Mouse (Mus musculus) neutrophil, adult 5-6 weeks (primary cell): Measurements from ENCODE around the gene Kri1. TPM values are rescaled to one million over a fixed set of nuclear protein-coding genes. Genes with fewer than 3 reads are reported as not detected.
"Not testable (repeated sequence)": the region's sequence is repeated elsewhere in the genome, so short reads cannot be mapped to it uniquely, and the experiment has no call there.

ENCODE experiments used
- ATAC-seq: fragments of 151-379, 151-347 bp; 2 replicates; pipeline ENCODE4 v1.8.0; 2017; ENCODE audit warnings: mild to moderate bottlenecking, moderate TSS enrichment; ENCODE audit not compliant: insufficient number of reproducible peaks, poor library complexity, low FRiP score, severe bottlenecking; ENCODE audit errors: extremely low read depth
- total RNA-seq: library from RNA; stranded (forward); fragments of 200-1000 nt; gene quantifications from 2 replicates; pipeline ENCODE4 v1.2.3, GENCODE M21; 2017

Gene Kri1
- total RNA-seq = 175 and 178 TPM in 2 replicates

DNA sequence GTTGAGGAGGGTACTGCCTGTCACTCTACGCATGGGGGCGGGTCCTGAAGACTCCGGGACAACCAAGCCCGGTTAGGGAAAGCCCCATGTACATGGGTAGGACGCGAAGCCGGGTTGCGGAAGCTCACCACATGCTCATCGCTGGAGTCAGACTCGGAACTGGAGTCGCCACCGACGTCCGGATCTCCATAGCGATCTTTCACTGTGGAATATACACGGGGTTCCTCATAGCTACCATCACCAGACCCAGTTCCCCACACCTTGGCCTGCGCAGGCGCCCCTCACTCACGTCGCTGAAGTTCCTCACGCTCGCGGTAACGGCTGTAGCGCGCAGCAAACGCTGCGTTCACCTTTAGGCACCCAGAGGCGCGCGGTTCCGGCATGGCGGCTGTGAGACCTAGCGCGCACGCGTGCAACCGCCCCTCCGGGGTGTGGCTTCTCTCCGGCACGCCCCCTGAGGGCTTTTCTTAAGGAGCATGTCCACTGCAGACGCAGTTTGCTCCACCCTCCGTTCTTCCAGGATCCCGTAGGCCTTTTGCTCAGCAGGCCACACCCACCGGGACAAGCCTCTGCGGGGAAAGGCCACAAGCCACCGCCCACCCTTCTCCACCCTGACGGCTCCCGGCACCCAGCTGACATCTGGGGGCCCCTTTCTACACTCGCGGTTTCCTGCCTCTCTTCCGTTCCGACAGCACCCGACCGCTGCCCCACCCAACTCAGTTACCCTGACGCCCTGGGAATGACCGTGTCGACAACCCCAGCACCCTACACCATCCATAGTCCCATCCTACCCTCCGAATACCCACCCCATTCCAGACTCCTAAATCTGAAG, at the start of gene Kri1:
TSS of gene Kri1 (minus strand) at position 399 of the 832 bp plus-strand sequence.
- peak; percentile 68 for ATAC-seq

DNA sequence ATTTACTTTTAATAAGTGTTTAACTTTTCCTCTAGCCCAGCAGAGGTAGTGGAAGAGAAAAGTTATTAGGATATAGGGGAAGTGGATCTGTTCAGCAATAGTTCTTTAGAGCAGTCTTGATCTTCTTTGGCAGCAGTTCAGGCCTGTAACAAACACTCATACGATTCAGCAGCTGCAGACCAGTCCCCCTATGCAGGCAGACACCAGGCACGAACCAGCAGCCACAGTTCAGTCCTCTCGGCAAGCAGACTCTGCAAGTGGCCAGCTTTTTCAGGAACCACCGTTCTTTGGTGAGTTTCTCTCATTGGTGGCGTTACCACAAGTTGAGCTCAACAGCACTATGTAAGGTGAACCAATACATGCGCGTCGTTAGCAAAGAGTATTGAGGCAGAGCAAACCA, 48.7 kb upstream of the Kri1 start:
- ATAC-seq = no peak

DNA sequence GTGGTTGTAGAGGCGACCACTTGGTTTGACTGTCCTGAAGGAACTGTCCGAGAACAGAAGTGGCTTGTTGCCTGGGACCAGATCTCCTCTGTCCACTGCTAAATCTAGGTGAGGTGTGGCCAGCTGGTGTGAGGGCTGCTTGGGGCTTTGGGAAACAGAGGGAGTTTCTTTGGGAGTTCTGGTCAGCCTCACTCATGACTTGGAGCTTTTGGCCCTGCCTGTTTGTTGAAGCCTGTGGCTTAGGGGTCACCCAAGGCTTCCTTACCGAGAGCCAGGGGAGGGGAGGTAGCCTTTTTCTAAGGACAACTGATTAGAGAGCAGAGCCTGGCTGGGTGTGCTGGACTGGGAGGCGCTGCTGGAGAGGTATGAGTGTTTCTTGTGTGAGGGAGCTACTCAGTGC, 47.6 kb upstream of the Kri1 start:
- ATAC-seq = no peak

DNA sequence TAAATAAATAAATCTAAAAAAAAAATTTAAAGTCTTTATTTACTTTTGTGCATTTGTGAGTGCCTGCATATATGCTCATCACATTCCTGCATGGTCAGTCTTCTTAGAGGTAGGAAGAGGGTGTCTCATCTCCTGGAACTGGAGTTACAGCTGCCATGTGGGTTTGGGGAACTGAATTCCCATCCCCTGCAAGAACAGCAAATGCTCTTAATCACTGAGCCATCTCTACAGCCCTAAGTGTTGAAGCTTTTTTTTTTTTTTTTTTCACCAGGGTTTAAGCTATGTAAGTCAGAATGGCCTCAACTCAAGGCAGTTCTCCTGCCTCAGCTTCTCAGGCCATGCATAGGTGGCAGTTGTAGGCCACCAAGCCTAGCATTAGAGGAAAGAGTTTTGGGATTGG, 47.0 kb upstream of the Kri1 start:
- no peak for ATAC-seq

DNA sequence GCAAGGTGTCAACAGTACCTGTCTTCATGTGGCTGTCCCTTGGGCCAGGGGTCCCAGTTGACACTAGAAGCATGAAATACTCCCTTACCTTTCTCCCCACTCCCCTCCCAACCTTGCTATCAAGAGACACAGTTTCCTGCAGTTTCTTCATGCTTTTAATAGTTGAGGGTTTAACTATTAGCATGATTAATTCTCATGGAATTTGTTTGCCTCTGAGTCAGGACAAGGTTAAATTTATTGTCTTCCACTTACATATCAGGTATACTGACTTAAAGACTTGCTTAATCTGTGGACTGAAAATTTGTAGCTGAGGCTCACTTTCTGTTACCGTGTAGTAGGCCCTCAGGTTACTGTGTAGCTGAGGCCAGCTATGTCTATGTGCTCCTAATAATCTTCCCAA, 45.8 kb upstream of the Kri1 start:
- no peak for ATAC-seq

DNA sequence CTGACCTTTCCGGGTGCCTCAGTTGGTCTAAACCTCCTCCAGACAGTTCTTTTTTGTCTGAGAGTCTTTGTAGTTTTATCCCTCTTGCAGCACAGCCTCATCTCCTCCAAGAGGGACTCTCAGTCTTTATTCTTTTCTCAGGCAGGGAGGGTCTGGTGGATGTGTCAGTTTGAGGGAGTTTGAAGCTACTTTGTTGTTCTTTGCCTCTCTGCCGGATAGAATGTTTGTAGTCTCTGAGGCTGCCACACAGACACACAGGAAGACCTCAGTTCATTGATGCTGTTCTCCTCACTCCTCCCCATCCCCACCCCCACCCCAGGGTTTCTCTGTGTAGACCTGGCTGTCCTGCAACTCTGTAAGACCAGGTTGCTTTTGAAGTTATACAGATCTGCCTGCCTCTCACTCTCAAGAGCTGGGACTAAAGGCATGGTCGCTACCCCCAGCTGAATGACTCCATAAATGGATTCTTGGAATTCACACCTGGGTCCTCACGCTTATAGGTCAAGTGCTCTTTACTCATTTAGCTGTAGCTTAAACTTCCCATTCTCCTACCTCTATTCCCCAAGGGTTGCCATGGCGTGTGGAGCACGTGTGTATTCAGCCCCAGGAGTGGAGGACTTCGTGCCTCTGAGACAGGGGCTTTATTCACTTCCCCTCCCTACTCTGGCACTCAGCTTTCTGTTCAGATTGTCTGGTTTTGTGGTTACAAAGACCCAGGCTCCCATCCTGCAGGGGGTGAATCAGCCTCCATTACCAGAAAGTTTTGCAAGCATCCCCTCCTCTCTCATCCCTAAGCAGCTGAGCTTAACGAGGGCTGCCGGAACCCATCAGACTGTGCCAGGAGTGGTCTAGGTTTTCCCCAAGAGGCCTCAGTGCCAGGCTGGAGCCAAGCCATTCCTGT, 44.6 kb upstream of the Kri1 start:
- no peak for ATAC-seq

DNA sequence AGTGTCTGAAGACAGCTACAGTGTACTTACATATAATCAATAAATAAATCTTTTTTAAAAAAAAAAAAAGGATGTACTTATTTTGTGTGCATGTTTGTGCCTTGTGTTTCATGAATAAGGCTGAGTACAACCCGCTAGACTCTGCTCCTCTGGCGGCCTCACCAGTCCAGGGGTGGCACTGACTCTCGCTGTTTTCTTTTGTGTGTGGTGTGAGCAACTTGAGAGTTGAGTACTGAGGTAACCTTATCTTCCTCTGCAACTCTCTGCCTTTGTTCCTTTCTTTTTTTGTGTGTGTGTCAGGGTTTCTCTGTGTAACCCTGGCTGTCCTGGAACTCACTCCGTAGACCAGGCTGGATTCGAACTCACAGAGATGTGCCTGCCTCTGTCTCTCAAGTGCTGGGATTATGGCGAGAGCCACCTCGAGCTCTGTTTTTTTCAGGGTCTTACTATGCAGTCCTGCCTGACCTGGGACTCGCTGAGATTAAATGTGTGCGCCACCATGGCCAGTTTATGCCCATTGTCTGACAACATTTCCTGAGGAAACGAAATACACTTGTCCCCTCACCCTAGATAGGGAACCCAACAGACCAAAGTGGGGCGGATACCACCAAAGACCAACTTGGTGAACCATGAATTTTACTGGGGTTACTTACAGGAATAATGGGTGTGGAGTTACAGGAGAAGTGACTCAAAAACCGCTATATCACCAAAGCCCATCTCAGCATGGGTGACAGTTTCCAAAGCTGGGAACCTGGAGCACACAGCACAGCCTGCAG, 43.8 kb upstream of the Kri1 start:
- ATAC-seq = no peak

DNA sequence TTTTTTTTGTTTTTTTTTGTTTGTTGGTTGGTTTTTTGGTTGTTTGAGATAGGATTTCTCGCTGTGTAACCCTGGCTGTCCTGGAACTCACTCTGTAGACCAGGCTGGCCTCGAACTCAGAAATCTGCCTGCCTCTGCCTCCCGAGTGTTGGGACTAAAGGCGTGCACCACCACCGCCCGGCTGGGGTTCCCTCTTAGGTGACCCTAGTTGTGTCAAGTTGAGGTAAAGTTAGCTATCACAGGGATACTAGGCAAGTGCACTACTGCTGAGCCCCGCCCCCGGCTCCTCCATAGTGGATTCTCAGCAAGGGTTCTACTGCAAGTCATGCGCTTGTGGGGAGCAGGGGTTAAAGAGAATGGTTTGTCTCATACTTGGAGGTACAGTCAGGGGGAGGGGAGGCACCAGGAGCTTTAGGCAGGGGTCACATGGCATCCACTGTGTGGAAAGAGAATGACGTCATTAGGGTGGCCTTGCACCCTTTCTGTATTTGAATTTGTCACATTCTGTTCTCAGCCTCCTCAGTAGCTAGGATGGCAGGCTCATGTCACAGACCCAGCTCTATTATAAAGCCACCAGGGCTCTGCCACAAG, 42.0 kb upstream of the Kri1 start:
- ATAC-seq = no peak

DNA sequence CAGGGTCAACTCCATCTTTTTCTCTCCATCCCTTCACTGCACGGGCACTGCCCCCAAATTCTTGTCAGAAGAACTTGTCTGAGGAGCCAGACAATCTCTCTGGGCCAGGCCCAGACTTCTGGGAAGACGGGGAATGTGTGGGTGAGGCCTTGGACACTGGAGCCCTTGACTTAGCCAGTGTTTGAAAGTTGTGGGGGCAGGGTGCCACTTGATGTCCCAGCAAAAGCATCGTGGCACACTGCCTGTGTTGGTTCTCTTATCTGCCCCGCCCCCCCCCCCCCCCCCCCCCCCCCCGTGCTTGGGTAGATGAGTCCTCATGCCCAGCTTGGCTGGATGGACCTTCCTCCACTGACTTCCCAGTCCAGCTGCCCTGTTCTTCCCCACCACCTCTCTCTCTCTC, 41.3 kb upstream of the Kri1 start:
- no peak for ATAC-seq

DNA sequence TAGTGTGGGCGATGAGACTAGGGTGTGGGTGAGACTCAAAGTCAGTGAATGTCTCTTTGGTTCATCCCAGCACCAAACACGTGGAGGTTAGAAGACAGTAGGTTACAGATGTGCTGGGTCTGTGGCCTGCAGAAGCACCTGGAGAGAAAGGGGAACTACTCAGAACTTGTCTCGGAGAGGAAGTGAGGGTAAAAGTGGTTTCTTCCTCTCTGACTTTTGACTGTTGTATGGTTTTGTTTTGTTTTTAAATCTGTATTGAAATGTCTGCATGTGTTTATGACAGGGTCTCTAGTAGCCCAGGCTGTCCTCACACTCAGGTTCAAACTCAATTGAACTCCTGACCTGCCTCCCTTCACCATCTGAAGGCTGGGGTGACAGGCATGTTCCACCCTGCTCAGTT, 40.3 kb upstream of the Kri1 start:
- ATAC-seq = peak; percentile 85

DNA sequence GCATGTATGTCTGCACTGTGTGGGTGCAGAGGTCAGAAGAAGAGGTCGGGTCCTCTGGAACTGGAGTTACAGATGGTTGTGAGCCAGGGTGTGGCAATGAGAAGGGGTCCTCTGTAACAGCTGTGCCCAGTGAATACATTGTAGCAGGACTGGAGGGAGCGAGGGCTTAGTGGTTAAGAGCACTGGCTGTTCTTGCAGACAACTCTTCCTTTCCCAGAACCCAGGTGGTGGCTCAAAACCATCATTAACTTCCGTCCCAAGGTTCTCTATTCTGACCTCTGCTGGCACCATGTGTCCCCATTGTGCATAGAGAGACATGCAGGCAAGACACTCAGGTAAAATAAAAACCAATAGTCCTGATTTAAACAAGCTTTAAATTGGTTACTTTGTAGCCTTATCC, 39.8 kb upstream of the Kri1 start:
- 0 out of 2 replicates have a peak, but pooled peaks have one; percentile 10 for ATAC-seq

DNA sequence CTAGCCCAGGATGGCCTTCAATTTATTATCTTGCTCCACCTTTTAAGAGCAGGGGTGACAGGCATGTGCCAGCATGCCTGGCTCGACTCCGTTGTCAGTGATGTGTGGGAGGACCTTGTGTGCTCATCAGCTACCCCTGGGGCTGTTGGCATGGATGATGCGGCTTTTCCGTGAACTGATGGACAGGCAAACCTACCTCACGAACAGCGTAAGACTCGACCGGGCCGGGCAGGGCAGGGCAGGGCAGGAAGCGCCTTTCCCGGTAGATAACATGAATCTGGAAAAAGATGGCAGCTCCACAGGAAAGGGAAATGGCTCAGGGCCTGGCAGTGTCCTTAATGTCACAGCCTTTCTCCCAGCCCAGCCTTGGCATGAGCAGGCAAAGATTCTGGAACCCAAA, 36.5 kb upstream of the Kri1 start:
- ATAC-seq = no peak

DNA sequence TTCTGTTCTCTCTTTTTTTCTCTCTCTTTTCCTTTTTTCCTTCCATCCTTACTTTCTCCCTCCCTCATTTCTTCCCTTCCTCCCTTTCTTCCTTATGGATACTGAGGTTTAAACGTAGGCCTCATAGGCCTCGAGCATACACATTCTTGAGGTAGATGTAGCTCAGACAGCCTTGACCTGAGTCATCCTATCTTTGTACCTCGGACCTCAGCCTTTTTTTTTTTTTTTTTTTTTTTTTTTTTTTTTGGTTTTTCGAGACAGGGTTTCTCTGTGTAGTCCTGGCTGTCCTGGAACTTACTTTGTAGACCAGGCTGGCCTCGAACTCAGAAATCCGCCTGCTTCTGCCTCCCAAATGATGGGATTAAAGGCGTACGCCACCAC, 35.1 kb upstream of the Kri1 start:
- not testable (repeated sequence) for ATAC-seq

DNA sequence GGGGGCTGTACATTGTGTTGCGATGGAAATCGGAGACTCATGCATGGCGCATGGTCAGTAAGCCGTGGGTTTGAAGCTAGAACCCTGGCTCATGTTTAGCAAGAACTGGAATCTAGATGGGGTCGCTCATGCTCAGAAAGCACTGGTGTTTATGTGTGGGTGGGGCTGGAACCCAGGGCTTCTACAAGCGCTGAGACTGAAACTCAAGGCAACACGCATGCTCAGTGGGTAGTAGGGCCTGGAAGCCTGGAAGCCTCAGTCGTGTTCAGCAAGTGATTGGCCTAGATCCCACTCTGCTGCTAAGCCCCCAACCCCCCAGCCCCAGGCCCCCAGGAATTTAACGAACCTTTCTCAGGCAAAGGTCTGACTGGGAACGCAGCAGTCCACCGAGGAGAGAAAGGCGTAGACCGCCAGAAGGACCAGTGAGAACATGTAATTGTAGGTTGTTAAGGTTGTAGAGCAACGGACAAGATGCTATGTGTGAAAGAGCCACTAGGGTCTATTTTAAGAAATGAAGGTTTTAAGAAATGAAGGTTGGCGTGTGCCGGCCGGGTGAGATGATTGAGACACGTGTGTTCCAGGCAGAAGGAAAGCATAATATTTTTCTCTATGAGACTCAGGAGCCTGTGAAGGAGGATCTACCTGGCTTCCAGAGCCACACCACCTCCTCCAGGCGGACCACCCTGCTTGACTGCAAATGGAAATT, 34.6 kb upstream of the Kri1 start:
- no peak; the same call in 1 of the 2 replicates for ATAC-seq

DNA sequence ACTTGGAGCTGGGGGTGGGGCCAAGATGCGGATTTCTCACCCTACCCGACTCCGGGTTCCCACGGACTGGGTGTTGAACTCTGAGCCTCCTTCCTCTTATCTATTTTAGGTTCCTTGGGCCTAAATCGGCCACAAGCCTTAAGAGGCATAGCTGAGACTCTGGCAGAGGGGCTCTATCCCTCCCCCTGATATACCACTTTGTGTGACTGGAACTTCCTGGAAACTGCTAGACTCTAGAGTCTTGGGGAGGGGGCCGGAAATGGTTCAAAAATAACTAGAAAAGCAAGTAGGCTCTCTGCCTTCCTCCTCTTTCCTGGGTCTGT, 33.7 kb upstream of the Kri1 start:
- ATAC-seq = peak; percentile 56

DNA sequence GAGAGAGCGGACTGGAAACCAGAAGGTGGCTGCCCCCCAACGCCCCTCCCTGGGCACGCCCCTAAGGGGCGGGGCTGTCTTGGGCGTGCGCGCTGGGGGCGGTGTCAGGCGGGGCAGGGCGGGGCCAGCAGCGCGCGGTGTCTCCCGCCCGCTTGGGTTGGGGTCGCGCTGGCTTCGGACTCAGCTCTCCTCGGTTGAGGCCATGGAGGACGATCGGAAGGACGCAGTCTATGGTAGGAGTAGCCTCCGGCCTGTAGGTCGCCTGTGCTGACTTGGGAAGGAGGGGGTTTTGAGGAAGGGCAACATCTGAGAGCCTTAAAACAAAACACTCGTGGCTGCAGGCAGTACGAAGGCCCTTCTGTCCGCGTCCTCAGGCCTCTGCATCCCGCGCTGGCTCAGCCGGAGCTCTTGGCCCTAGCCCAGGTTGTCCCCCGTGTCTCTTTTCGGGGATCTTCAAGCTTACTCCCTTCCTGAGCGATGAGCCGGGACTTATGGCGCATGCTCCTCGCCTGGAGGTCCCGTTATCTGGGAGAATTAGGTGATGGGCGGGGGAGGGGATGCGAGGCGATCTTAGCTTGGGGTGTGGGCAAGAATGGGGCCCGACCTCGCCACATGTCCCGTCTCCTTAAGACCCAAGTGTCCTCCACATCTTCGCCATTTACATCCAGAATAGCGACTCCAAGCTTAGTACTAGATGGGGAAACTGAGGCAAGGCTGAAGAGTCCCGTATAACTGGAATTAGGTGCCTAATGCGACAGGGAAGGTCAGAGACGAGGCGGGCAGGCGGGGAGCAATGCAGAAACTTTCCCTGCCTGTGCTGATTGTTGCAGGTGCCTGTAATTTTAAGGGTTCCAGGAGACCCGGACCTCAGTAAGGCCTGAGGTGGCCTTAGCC, 33.1 kb upstream of the Kri1 start, which contains the start of gene Slc44a2:
TSS of gene Slc44a2 (plus strand) at position 80 of the 894 bp plus-strand sequence.
- peak; percentile 72 for ATAC-seq

DNA sequence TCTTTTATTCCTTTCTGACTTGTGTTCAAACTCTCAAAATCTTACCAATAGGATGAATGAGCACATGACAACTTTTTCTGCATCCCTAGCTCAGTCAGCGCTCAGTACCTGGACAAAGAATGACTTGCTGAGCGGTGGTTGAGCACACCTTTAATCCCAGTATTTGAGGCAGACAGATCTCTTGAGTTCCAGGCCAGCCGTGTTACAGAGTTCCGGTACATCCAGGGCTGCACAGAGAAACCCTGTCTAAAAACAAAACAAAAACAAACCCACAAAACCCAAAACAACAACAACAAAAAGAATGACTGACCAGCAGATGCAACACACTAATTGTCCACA, 32.5 kb upstream of the Kri1 start:
- no peak for ATAC-seq

DNA sequence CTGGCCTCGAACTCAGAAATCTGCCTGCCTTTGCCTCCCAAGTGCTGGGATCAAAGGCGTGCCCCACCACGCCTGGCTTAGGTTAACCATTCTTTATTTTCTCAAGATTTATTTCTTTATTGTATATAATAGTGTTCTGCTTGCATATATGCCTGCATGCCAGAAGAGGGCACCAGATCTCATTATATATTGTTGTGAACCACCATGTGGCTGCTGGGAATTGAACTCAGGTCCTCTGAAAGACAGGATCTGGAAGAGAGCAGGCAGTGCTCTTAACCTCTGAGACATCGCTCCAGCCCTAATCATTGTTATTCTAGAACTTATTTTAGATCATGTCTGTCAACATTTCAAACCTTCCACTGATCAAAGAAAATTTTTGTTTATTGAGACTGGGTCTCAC, 31.7 kb upstream of the Kri1 start:
- no peak for ATAC-seq
